Mouse (Mus musculus): ENCODE measurements at regions not wholly inside any gene's neighbourhood (a gene's known extent, or its start where the extent isn't known, plus 50 kb on each side); places are given as distances from the start of the nearest gene placed in this dataset.

DNA sequence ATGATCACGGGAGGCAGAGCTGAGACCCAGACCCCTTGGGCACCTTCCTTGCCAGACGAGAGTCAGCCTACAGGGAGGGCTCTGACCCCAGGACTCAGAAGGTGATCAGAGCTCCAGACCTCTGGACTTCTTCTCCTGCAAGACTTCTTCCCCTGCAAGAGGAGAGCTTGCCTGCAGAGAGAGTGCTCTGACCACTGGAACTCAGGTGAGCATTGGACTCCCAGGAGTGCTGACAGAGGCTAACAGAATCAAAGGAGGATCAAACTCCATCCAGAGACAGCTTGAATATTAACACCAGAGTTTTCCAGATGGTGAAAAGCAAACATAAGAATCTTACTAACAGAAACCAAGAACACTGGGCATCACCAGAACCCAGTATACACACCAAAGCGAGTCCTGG lies 241.2 kb upstream of the Tac1 start:
- Histone ChIP-seq H3K27ac (ENCODE audit: control insufficient read depth, low read depth, low read length) (no peak overlapping the region), H3K36me3 (ENCODE audit: control insufficient read depth in 1 of 2, insufficient read depth in 2 of 2, low read length in 2 of 2) (no peaks in the 10 kb centered on the region), H3K4me3 (ENCODE audit: control insufficient read depth in 1 of 2, insufficient read depth in 1 of 2, low read depth in 2 of 2, low read length in 2 of 2) (no peak overlapping the region), H3K4me1 (ENCODE audit: control insufficient read depth in 1 of 2, insufficient read depth in 2 of 2, low read length in 2 of 2) (no peaks in the 10 kb centered on the region), H3K27me3 (ENCODE audit: control insufficient read depth in 1 of 2, insufficient read depth in 2 of 2, low read length in 2 of 2) (no peaks in the 10 kb centered on the region), H3K79me2 (ENCODE audit: control insufficient read depth, insufficient read depth, low read length, poor library complexity) (no peaks in the 10 kb centered on the region), H3K9me3 (replicated peaks; ENCODE audit: insufficient read depth, low read length) (no peaks in the 10 kb centered on the region), H3K9ac (ENCODE audit: control insufficient read depth, low read depth, low read length, poor library complexity, severe bottlenecking) (no peak overlapping the region)
- DNase-seq (ENCODE audit: low read depth, low spot score), result no peak
- no peak for TF ChIP-seq TAL1 (IDR thresholded peaks at IDR 0.05; ENCODE audit: low read length)
- TF ChIP-seq RAD21 (IDR thresholded peaks at IDR 0.05; ENCODE audit: low read depth, low read length), result no peak
- TF ChIP-seq POLR2A (IDR thresholded peaks at IDR 0.05; ENCODE audit: control insufficient read depth in 1 of 2, insufficient read depth in 1 of 2, low read depth in 1 of 2, low read length in 2 of 2, poor library complexity in 1 of 2), result no peak
- TF ChIP-seq USF2 (IDR thresholded peaks at IDR 0.05; ENCODE audit: borderline replicate concordance in 1 of 2, insufficient read depth in 1 of 2, low read depth in 1 of 2, low read length in 2 of 2), result no peak
- TF ChIP-seq CHD1 (IDR thresholded peaks at IDR 0.05; ENCODE audit: low read depth, low read length), result no peak
- TF ChIP-seq E2F4 (IDR thresholded peaks at IDR 0.05; ENCODE audit: borderline replicate concordance, low read depth, low read length), result no peak

DNA sequence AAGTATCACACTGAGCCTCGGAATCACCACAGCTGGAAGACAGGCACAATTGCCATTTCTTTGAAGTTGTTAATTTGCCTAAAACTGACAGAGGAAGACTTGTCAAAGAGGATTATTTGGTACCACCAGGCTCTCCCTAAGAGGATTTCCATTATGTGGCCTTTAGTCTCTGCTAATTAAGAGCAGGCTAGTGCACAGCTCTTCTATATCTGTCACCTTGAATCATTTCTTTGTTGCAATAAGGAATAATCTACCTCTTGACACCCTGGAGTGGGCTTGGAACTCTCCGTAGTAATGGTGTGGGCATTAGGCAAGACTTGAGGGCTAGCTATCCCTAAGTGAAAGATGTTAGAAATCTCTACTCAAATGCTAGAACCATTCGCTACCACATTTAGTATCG lies 227.7 kb upstream of the Tac1 start:
- Histone ChIP-seq H3K79me2 (ENCODE audit: control insufficient read depth, insufficient read depth, low read length, poor library complexity) (no peaks in the 10 kb centered on the region), H3K27ac (ENCODE audit: control insufficient read depth, low read depth, low read length) (no peak overlapping the region), H3K9ac (ENCODE audit: control insufficient read depth, low read depth, low read length, poor library complexity, severe bottlenecking) (no peak overlapping the region), H3K4me1 (ENCODE audit: control insufficient read depth in 1 of 2, insufficient read depth in 2 of 2, low read length in 2 of 2) (no peaks in the 10 kb centered on the region), H3K4me3 (ENCODE audit: control insufficient read depth in 1 of 2, insufficient read depth in 1 of 2, low read depth in 2 of 2, low read length in 2 of 2) (no peak overlapping the region), H3K27me3 (ENCODE audit: control insufficient read depth in 1 of 2, insufficient read depth in 2 of 2, low read length in 2 of 2) (no peaks in the 10 kb centered on the region), H3K36me3 (ENCODE audit: control insufficient read depth in 1 of 2, insufficient read depth in 2 of 2, low read length in 2 of 2) (no peaks in the 10 kb centered on the region), H3K9me3 (replicated peaks; ENCODE audit: insufficient read depth, low read length) (no peaks in the 10 kb centered on the region)
- no peak for DNase-seq (ENCODE audit: low read depth, low spot score)
- no peak for TF ChIP-seq ZMIZ1 (IDR thresholded peaks at IDR 0.05; ENCODE audit: low read depth, low read length)
- no peak for TF ChIP-seq JUND (IDR thresholded peaks at IDR 0.05; ENCODE audit: low read depth, low read length)
- TF ChIP-seq MEF2A (IDR thresholded peaks at IDR 0.05; ENCODE audit: extremely low read depth, insufficient replicate concordance, low read depth, low read length, poor library complexity, severe bottlenecking), result no peak
- TF ChIP-seq KAT2A (conservative IDR thresholded peaks at IDR 0.05; ENCODE audit: low read depth, low read length), result no peak
- TF ChIP-seq NELFE (IDR thresholded peaks at IDR 0.05; ENCODE audit: low read depth, low read length), result no peak
- no peak for TF ChIP-seq BHLHE40 (IDR thresholded peaks at IDR 0.05; ENCODE audit: borderline replicate concordance, low read depth, low read length)
- TF ChIP-seq HCFC1 (IDR thresholded peaks at IDR 0.05; ENCODE audit: low read depth, low read length), result no peak
- TF ChIP-seq NRF1 (IDR thresholded peaks at IDR 0.05; ENCODE audit: insufficient read depth, low read depth, low read length, poor library complexity, severe bottlenecking), result no peak
- TF ChIP-seq MYB (IDR thresholded peaks at IDR 0.05; ENCODE audit: low read depth, low read length), result no peak
- no peak for TF ChIP-seq MAFK (IDR thresholded peaks at IDR 0.05; ENCODE audit: borderline replicate concordance, low read depth, low read length)
- TF ChIP-seq POLR2AphosphoS2 (IDR thresholded peaks at IDR 0.05; ENCODE audit: low read length), result no peak
- TF ChIP-seq E2F4 (IDR thresholded peaks at IDR 0.05; ENCODE audit: borderline replicate concordance, low read depth, low read length), result no peak
- TF ChIP-seq GABPA (IDR thresholded peaks at IDR 0.05; ENCODE audit: low read depth, low read length), result no peak
- TF ChIP-seq MAZ (IDR thresholded peaks at IDR 0.05; ENCODE audit: low read depth, low read length), result no peak
- TF ChIP-seq SMC3 (IDR thresholded peaks at IDR 0.05; ENCODE audit: low read depth, low read length), result no peak
- TF ChIP-seq POLR2AphosphoS5 (IDR thresholded peaks at IDR 0.05; ENCODE audit: borderline replicate concordance, low read depth, low read length), result no peak
- no peak for TF ChIP-seq ZNF384 (IDR thresholded peaks at IDR 0.05; ENCODE audit: low read depth, low read length)
